Mouse (Mus musculus) lung, postnatal 4 days (tissue): Measurements from ENCODE around the gene Fam155a.

Source experiments
- DNase-seq, 2 experiments: peaks; one replicate each; pipeline ENCODE4 v3.0.0; 2021

Fam155a gene

GRCm38 (mm10) chr8:9252991-9253390, 518.0 kb downstream of the Fam155a start:
- DNase-seq, result no peak

DNA sequence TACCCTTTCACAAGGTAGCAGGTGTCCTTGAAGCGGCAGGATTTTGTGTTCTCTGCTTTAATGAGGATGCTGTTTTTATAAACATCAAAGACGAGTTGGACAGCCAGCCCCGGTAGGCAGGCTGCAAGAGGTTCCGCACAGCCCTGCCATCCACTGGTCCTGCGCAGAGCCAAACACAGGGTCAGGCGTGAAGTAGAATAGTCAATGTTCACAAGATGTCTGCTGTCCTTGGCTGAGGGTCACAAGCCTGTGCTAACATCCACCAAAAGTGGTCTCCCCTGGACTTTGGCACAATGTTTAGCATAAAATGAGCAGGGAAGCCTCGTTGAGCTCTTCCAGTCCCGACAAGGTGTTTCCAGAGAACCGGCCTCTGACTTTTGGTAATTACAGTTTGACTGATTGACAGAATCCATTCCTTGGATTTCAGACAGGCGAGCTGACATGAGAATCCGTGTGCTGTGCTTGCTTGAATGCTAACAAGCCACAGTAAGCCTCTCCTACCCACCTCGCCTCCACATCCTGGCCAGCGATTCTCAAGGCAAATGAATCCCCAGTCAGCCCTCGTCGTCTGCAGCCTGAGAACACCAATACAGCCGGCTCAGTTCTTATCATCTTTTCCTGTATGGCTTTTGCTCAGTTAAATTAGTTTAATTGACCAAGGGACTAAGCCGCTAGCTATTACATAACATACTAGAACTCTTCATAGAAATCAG, 522.7 kb downstream of the Fam155a start:
- DNase-seq, result no peak

DNA sequence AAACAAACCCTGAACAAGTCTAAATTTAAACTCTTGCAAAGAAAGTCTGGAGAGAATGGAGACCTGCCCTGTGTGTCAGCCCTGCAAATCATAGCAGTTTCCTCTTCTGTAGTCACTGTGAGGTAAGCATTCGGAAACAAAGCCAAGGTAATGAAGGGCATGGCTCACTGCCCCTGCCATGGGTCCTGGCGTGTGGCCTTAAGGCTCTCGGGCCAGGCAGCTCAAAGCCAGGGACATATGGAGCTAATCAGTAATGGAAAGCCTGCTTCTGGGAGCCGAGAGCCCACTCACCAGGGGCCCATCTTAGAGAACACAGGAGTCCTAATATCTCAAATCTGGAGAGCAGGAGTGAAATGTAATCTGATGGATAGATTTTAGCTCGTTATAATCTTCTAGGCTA, 525.0 kb downstream of the Fam155a start:
- no peak for DNase-seq

DNA sequence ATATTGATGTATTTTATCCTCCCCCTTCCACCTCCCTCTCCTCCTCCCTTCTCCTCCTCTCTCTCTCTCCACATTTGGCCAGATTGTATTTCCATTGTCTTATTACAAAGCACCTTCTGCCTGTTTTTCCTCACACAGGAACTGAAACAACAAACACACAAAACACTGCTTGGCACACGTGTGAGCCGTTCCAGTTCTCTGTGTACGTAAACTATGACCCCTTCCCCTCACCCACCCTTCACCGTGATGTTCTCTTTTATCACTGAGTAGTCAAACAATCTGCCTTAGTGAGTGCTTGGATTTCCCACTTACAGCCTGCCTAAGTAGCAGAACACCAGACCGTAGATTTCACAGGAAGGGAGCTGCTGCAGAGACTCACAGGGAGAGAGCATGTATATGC, 530.0 kb downstream of the Fam155a start:
- DNase-seq, result no peak

DNA sequence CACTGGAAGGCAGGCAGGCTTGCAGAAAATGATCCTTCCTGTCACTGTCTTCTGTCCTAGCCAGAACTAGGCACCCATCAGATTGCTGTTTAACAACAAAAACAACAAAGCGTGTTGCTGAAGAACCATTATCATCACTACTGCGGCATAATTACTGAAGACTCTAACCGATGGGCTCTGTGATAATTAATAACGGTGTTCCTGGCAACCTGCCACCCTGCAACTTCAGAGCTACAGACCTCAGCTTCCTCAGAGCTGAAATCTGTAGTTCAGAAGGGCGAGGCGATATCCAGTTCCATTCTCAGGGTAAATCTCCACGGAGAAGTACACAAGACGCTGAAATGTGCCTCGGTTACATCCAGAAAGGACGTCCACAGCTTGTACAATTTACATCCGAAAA, 531.2 kb downstream of the Fam155a start:
- no peak for DNase-seq

DNA sequence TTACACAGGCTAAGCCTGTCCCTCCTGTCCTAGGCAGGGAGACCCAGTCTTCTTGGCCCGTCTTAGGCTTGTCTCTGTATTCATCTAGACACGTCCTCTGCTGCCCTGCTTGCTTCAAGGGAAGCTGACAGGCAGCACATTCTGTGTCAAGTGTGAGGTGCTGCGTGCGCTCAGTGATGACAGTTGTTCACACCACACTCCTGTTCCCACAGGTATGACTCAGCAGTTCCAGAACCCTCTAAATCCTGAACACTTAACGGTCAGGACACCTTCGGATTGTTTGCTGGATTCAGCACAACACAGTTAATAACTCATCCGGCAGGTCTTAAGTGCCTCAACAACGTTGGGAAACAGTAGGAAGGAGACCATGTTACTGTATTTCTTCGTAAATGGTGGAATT, 532.0 kb downstream of the Fam155a start:
- no peak for DNase-seq

DNA sequence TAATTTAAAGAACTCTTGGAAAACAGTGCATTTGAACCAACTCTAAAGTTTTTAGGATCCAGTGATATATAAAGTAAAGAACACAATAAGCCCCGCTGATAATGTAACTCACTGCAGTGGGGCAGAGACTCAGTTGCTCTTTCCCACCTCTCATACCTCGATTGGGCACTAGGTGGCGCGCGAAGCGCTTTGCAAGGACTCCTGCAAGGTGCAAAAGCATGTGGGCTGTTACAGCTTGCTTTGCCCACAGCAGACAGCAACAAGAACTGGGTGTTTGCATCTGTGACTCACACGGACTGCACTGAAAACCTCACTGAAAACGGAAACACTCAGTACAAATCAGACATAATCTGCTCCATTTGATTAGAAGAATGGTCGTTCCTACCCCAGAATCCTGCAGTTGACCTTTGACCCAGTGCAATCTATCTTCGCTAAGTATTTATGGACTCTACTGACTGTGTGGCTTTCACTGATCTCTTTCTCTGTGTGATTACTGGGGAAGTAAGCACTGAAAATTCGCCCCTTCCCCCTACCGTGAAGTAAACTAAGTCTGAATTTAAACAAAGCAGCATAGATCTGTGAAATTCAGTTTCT, 537.5 kb downstream of the Fam155a start:
- peak; percentile 73 to 83 for DNase-seq

DNA sequence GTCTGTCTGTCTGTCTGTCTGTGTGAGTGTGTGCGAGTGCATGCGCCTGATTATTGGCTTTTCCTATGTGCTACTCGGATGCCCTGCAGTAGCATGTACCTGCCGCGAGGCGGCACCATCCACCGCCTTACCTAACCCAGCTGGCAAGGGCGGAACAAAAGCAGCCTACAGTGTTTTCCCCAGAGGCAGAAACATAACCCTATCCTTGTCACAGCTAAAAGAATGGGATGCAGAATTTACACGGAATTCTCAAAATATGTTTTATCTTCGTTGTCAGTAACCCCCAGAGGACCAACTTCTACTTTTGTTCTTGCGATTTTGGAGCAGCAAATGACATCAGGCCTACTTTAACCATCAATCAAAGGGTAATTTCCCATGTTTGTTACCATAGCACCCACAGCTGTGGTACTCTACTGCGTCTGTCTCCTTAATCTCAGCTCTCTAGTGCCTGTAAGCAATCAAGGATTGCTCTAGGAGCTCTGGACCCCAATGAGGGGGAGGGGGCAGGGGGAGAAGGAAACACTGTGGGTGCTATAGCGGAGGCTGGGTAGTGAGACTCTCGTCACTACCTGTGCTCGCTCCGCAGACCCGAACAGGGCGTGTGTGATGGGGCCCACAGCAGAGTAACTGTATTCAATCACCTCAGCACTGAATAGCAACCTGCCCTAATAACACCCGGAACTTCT, 543.0 kb downstream of the Fam155a start:
- DNase-seq, result peak; percentile 40 to 61

DNA sequence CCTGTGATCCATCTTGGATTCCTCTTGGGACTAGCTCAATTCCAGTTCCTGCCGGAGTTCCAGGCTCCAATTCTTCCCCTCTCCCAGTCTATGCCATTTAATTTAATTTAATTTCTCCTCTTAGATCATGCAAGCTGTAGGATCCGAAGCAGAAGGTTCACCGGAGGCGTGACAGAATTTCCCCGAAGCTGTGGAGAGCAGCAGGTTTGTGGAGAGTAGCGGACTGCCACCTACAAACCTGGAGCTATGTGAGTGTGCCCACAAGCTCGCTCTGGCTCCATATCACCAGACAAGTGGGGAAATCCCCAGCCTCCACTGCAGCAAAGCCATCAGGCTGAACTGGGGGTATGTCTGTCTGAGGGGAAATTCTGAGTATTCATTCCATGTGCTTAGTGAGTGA, 544.2 kb downstream of the Fam155a start:
- no peak for DNase-seq

DNA sequence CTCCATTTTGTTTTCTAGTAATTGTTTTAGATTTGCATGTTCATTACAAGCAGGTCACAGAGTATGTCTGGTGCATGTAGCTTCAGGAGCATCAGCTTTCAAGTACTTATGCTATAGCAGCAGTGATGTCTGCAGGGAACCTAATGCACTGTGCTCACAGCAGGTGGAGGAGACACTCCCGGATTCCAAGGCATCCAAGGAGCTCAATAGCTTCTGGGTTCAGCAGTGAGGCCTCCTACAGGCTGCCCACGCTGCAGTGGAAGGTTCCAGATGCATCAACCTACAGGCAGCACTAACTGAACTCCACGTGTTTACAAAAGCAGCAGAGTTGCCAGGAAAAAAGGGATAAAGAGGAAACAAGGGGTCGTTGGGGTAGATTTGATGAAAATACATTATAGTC, 559.2 kb downstream of the Fam155a start:
- no peak for DNase-seq

GRCm38 (mm10) chr8:9207505-9208051, 563.4 kb downstream of the Fam155a start:
- DNase-seq, result no peak

DNA sequence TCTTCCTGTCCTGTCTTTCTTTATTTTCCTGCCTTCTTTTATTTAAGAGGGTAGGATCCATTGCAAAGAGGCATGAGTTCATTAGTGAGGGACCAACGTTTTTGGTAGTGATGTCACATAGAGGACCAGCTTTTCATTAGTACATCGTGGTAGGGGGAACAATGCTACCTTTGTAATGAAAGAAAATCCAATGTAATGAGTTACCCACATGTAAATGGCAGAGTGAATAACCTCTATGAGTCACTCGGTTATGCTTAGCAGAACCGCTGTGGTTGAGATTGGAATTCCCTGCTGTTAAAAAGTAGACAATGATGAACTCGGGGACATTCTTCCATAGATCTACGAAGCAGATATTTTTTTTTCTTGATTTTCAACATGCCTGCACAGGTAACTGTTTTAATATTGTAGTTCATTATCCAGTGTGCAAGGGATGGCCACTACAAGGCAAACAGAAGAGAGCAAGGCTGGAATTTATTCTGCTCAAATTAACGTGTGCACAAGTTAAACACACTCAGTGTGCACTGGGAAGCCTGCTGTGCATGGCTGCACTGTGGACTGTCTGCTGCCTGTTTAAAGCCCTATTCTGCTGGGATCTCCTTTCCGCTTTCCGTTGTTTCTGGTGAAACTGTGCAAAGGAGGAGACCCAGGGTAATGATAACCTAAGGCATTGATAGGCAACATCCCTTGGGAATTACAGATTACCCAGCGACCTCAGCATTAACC, 566.5 kb downstream of the Fam155a start:
- DNase-seq, result no peak

DNA sequence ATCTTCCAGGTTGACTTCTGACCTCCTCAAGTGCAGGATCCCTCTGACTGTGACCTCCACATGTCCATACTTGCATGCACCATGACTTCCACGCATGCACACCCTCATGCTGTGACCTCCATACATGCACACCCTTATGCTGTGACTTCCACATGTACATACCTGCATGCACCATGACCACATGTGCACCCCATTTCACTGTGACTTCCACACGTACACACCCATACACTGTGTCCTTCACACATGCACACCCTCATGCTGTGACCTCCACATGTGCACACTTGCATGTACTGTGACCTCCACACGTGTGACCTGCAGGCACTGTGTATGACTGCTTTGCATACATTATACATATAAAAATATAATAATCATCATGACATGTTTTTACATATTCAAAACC, 570.9 kb downstream of the Fam155a start:
- DNase-seq, result no peak

- DNase-seq, result no peak
These were observed 579.3 kb downstream of the Fam155a start for GRCm38 (mm10) chr8:9191682-9192081.

GRCm38 (mm10) chr8:9188616-9189015, 582.3 kb downstream of the Fam155a start:
- no peak for DNase-seq

- no peak for DNase-seq
These were observed 585.8 kb downstream of the Fam155a start for GRCm38 (mm10) chr8:9185200-9185599.

- no peak for DNase-seq
These were observed 588.5 kb downstream of the Fam155a start for GRCm38 (mm10) chr8:9182461-9182860.

- no peak for DNase-seq
These were observed 590.2 kb downstream of the Fam155a start for GRCm38 (mm10) chr8:9180686-9181315.

- DNase-seq, result no peak
These were observed 594.0 kb downstream of the Fam155a start for GRCm38 (mm10) chr8:9176974-9177373.

GRCm38 (mm10) chr8:9174865-9175565, 595.9 kb downstream of the Fam155a start:
- peak; percentile 55 to 69 for DNase-seq

GRCm38 (mm10) chr8:9171848-9172247, 599.1 kb downstream of the Fam155a start:
- DNase-seq, result peak; percentile 8 to 32

DNA sequence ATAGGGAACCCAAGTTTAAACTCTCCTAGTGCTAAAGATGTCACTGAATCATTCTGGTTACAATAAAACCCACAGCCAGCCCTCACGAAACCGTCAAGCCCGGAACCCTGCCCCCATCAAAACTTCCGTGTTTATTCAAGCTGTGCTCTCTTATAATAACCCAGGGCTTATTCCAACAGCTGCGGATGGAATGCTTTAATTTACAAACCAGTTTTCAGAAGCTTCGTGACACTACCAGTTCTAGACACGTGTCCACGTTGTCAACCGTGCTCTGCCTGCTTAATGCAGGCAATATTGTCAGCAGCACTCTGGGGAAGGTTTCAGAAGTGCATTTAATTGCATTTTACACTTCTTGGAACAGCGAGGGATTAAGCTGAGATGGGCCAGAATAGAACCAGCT, 603.0 kb downstream of the Fam155a start:
- DNase-seq, result peak in 1 of 2 experiments; percentile 12
